Mouse (Mus musculus): ENCODE results near the gene Zdhhc25.

Gene Zdhhc25

GRCm38 (mm10) chr15:88600002-88600401 is at the start of gene Zdhhc25:
Gene Zdhhc25, plus strand, starts transcription at chr15:88600302.
- DNase-seq (ENCODE audit: low spot score in 2 of 2) = no peak

DNA sequence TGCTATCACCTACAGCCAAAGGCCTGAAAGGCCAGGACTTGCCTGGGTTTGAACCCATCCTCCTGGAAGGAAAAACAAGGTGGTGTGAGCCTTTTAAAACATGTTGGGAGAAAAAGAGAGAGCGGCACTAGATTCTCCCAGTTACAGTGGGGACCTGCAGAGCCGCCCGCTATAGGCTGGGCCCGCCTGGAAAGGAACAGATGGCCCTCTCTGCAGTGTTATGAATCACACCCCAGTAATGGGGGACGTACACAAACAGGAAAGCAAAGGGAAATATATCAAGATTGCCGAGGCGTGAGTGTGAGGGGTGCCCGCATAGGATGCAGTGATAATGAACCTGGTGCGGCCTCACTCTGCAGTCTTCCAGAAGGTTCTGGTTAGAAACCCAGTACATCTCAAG is 47.2 kb upstream of the Zdhhc25 start:
- DNase-seq (ENCODE audit: low spot score in 2 of 2) = no peak

- peak; percentile 29 to 36 for DNase-seq (ENCODE audit: low spot score in 2 of 2)
These were observed 44.6 kb upstream of the Zdhhc25 start for GRCm38 (mm10) chr15:88555476-88555875.

DNA sequence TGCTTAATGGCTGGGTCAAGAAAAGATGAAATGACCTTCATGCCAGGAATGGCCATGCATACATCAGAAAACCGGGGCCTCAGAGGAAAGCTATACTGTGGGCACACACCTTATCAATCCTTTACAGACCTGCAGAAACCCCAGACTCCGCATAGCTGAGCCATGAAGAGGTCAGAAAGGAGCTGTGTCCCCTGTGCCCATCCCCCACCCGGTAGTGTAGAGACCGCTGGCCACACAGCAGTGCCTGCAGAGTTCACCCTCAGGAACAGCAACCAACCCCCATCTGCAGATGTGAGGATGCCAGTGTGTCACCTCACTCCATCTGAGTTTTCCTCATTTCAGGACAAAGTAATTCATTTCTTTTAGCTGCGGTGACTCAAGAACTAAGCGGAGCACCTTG is 39.5 kb upstream of the Zdhhc25 start:
- no peak for DNase-seq (ENCODE audit: low spot score in 2 of 2)

DNA sequence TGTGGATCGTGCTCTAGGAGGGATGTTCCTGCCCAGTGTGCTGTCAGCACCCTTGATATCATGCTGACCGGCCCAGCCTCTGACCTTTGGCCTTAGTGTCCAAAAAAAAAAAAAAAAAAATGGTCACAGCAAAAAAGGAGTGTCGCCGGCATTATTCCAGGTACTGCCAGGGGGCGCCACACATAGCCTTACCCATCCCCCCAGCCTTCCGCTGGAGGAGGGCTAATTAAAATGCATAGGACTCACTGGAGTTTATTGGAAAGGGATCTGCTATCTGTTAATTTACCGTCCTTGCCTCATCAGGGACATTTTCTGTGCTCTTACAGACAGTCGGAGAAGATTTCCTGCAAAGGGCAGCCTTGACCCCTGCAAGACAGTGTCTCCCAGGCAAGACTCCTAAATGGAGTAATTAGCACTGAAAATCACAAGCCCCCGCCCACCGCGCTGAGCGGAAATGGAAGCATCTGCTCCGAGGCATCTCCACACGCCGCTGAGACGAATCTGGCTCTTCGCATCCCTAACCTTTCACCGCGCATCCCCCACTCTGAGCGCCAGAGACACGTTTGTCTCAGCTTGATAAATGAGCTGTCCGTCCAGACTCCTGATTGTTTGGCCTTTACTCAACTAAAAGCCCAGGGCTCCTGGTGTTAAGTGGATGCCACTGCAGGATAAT is 38.9 kb upstream of the Zdhhc25 start:
- no peak for DNase-seq (ENCODE audit: low spot score in 2 of 2)

DNA sequence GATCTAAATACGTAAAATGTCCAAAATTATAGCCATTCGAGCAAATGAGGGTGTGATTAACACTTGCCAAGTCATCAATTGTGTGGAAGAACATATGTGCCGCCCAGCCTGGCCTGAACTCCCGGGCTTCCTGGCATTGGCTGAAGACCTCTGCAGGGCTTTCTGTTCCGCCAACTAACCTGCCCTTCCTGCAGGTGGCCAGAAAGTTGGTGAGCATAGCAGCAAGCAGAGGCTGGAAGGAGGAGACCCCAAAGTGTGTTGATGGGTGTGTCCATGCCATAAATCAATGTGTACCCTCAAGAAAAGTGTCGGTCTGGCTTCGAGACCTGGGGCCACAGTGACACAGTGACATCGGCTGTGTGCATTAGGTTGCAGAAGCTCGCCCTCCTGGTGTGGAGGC is 34.8 kb upstream of the Zdhhc25 start:
- no peak for DNase-seq (ENCODE audit: low spot score in 2 of 2)

DNA sequence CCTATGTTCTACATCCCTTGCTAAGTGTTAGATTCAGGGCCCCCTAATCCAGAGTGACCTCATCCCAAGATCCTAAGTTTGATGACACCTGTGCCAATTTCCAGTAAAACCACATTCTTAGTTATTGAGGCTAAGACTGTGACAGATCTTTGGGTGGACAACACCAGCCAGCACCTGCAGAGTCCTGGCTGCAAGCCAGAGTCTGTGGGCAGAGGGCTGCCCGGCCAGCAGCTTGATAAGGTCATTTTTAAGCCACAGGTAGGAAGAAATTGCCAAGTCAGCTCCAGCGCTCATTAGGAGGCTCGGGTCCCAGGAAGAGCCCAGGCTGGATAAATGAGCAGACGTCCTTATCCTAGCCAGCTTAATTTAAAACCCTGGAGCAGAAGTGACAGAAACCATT is 34.3 kb upstream of the Zdhhc25 start:
- no peak for DNase-seq (ENCODE audit: low spot score in 2 of 2)

GRCm38 (mm10) chr15:88570697-88571096 is 29.4 kb upstream of the Zdhhc25 start:
- peak in 1 of 2 experiments; percentile 13 for DNase-seq (ENCODE audit: low spot score in 2 of 2)

GRCm38 (mm10) chr15:88579461-88579860 is 20.6 kb upstream of the Zdhhc25 start:
- DNase-seq (ENCODE audit: low spot score in 2 of 2) = no peak

- no peak for DNase-seq (ENCODE audit: low spot score in 2 of 2)
These were observed 2.4 kb downstream of the Zdhhc25 start for GRCm38 (mm10) chr15:88602496-88602895.

DNA sequence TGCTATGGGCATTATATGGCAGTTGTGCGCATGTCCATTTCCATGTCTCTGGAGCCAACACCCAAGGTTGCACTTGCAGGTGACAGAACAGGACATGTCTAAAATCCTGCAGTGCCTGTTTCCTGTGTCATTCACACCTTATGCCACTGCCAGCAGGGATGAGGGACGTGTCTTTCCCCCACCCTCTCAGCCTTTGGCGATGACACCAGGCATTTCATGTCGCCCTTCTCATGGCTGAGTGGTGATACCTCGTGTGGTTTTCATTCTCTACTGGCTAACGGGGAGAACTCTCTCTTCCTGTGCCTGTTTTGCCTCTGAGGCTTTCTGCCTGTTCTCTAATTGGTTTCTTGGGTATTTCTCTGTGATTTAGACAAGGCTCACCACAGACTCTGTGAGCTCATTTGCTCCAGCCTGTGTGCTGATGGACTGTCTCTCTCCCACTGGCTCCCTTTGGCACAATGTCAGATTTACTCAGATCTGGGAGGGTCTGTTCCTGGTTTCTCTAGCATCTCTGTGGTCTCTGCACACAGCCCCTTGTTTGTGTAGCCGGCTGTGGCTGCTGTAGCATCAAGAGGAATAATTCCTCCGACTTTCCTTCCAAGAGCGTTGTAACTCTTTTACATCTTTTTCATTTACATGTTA is 3.1 kb downstream of the Zdhhc25 start:
- DNase-seq (ENCODE audit: low spot score in 2 of 2) = no peak

DNA sequence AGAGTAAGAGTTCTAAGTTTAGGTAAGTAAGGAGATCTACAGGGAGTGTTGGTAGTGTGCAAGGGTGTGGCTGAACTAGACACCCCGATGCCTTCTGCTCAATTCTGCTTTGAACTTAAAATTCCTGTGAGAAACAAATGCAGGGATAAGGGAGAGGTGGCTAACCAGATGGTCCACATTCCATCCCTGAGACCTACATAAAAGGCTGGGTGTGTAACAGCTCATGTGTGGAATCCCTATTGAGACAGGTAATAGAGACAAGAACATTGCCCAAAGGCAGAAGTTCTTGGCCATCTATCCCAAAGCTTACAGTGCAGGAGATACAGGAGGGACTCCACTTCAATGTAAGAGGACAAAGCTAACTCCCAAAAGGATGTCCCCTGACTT is 3.6 kb downstream of the Zdhhc25 start:
- DNase-seq (ENCODE audit: low spot score in 2 of 2) = no peak

DNA sequence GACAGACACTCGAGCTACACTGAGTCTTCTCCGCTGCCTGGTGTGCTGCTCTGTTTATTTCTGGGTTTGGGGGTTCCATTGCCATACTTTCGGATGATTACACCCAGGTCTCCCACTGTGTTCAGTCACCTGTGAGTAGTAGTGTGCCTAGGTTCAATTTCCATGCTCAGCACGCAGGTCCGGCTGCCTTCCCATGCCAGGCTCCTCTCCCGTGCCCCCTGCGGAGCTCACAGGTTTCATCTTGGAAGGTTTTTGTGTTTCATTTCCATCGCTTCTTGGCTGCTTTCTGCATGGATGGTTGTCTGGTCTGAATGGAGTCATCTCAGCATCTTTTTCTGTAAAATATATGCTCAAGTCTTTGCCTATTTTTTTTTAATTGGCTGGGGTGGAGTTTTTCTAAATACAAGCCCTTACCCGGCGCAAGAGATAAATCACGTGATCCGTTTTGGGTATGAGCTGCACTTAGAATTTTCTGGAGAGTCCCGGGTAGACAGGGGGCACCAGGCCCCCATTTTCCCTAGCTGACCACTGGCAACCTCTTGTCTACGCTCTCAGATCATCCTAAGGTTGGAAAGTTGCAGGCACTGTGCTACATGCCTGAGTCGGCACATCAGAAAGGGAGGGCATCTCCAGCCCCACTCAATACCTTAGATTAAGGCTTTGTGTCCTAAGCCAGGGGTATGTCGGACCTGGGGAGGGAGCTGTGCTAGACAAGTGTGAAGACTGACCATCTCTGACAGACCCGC is 4.7 kb downstream of the Zdhhc25 start:
- no peak for DNase-seq (ENCODE audit: low spot score in 2 of 2)

DNA sequence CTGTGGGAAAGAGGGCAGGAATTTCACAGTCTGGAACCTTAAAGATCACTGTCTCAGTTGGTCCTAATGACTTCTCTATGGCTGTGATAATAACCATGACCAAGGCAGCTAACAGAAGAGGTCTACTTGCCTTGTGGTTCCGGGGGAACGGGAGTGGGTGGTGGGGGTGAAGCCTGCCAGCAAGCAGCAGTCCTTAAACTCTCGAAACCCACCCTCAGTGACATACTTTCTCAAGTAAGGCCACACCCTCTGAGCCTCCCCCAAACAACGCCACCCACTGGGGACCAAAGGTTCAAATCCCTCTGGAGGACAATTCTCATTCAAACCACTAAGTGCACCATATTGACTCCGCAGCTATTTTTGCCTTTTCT is 5.3 kb downstream of the Zdhhc25 start:
- DNase-seq (ENCODE audit: low spot score in 2 of 2) = no peak

DNA sequence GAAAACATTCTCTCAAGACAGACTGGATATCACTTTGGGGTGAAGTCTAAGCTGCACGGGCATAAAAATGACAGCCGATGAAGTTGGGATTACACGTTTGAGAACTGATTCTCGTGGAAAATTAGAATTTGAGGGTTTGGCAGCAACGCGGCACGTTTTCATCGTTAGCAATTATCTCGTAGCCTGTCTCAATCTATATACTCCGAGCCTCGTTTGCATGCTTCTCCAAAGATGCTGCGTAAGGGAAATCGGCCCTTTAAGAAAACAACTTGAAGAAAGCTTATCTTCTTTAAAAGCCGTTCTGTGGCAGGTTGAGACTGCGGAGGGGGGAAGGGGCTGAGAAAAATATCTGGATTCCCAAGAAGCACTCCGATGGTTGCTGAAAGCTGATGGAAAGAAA is 17.0 kb downstream of the Zdhhc25 start:
- no peak for DNase-seq (ENCODE audit: low spot score in 2 of 2)

- peak; percentile 30 to 32 for DNase-seq (ENCODE audit: low spot score in 2 of 2)
These were observed 18.1 kb downstream of the Zdhhc25 start for GRCm38 (mm10) chr15:88618008-88618773.

DNA sequence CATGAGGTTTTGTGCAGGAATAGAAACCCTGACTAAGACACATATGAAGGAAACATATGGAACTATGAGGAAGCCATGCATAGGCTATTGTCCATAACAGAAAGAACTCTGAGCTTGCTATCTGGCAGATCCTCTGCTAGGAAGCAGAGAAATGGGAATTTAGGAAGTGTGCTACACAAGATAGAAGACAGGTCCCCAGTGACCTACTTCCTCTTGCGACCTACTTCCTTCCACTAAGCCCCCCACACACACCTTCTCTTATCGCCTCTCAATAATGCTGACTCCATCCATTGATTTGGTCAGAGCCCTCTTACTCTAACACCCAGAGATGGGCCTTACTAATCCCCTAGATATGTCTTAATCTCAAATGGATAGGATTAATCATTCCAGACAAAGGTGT is 19.9 kb downstream of the Zdhhc25 start:
- DNase-seq (ENCODE audit: low spot score in 2 of 2) = no peak

DNA sequence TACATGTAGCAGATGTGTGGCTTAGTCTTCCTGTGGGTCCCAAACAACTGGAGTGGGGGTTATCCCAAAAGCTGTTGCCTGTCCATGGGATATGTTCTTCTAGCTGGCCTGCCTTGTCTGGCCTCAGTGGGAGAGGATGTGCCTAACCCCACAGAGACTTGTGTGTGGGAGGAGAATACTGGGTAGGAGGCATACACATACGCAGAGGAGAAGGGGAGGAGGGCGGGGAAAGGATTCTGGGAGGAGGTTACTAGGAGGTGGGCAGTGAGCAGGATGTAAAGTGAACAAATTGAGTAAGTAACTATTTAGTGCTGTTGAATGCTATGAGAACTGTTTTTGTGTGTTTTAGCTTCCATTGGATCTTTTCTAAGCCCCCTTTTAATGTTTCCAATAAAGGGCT is 23.8 kb downstream of the Zdhhc25 start:
- DNase-seq (ENCODE audit: low spot score in 2 of 2) = no peak

DNA sequence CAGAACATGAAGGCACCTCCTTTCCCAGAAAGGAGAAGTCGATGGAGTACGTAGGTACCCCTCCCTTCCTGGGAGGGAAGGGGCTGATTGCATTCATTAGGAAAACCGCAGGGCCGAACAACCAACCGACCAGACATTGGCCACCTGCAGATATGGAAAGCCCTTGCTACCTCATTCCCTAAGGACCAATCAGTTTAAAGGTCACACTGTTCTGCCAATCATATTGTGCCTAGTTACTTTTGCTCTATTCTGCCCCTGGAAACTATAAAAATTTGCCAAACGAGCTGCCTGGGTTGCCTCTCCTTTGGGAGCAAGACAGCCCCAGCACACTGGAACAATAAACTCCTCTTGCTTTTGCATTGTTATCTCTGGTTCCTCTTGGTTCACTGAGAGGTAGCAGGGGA is 24.8 kb downstream of the Zdhhc25 start:
- DNase-seq (ENCODE audit: low spot score in 2 of 2) = no peak

DNA sequence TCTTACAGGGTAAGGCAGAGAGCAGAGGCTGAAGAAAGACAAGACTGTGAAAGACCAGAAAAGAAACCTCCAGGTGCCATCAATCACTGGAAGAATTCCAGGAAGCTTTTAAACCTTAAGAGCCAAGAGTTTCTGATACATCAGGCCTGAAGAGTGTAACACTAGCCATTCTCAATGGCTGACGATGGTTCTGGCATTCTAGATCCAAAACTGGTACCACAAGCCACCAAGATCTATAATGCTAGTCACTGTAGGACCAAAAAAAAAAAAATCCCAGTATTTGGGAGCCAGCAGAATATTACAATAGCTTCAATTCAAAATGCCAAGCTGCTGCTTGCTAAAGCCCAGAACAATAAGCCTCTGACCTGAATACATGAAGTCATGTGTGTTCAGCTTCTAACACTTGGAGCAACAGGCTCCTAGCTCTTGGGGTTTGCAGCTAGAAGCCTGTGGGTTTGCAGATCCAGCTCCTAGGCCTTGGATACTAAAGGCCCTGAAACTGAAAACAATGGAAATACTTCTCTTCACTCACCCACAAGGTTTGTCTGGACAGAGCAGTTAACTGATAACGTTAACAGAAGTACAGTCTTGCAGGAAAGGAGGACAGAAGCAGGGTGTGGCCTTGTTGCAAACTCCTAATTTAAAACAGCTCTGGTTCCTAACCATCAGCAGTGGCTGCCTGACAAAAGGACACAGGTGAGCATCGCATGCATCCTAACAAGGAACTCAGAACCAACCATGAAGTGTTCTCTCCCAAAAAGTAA is 25.4 kb downstream of the Zdhhc25 start:
- DNase-seq (ENCODE audit: low spot score in 2 of 2) = no peak

DNA sequence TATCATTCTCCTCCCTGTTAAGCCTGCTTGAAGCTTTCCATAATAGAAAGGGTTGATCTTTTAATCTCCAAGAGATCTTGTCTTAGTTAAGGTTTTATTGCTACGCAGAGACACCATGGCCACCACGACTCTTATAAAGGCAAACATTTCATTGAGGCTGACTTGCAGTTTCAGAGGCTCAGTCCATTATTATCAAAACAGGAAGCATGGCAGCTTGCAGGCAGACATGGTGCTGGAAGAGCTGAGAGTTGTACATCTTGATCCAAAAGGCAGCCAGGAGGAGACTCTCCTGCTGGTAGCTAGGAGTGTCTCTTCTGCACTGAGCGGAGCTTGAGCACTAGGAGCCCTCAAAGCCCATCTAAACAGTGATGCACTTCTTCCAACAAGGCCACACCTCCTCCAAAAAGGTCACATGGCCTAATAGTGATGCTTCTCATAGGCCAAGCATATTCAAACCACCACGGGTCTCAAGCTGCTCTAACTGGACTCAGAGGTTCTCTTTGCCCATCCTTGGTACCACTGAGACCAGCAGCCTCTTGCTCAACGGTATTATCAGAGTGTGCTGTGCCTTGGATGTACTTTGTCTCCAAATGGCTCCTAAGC is 26.9 kb downstream of the Zdhhc25 start:
- no peak for DNase-seq (ENCODE audit: low spot score in 2 of 2)
